Comparison of ENCODE assay signal across 15 mouse cellular contexts in genomic region chr13:59292905-59293304, GRCm38 (mm10).
DNase-seq lines count a peak whose midpoint lies in the region; ATAC-seq and TF ChIP-seq lines count a peak whose summit lies in the region.
"Had no signal": no experiment of that assay in that cellular context is flagged by ENCODE, and none has a peak within 500 bp of the region (broad histone marks: within the 10 kb centered on the region; RNA-seq: fewer than 3 reads in every experiment).

No protein-coding gene starts in this region.

- TF ChIP-seq POLR2A in MEL (IDR thresholded peaks at IDR 0.05; ENCODE audit: control insufficient read depth in 1 of 2, insufficient read depth in 1 of 2, low read depth in 1 of 2, low read length in 2 of 2, poor library complexity in 1 of 2) = no peak
- TF ChIP-seq POLR2A in kidney, adult 2 months (IDR thresholded peaks at IDR 0.05; ENCODE audit: low read depth, low read length) = no peak

- H3K4me3 ChIP-seq in midbrain, embryonic 11.5 days (ENCODE audit: low read depth, low read length) = no peak overlapping the region
- no peak overlapping the region for H3K4me3 ChIP-seq in midbrain, embryonic 16.5 days (ENCODE audit: low read depth, low read length)
- H3K4me3 ChIP-seq in MEL (ENCODE audit: control insufficient read depth in 1 of 2, insufficient read depth in 1 of 2, low read depth in 2 of 2, low read length in 2 of 2) = no peak overlapping the region
- H3K4me3 ChIP-seq in midbrain, embryonic 13.5 days (replicated peaks) = no peak overlapping the region
- H3K4me3 ChIP-seq in kidney, adult 2 months (ENCODE audit: insufficient read depth, low read depth, low read length) = no peak overlapping the region
- H3K4me3 ChIP-seq: forebrain, embryonic 13.5 days; liver, embryonic 13.5 days had no signal

- H3K79me2 ChIP-seq in MEL (ENCODE audit: control insufficient read depth, insufficient read depth, low read length, poor library complexity) = no peaks in the 10 kb centered on the region

- TF ChIP-seq EP300 in MEL (IDR thresholded peaks at IDR 0.05; ENCODE audit: low read depth in 1 of 2, low read length in 2 of 2) = no peak

- H3K9me3 ChIP-seq in midbrain, embryonic 11.5 days (ENCODE audit: control insufficient read depth, low read length) = no peaks in the 10 kb centered on the region
- H3K9me3 ChIP-seq in midbrain, embryonic 16.5 days (replicated peaks; ENCODE audit: control insufficient read depth, low read length, poor library complexity, severe bottlenecking) = no peaks in the 10 kb centered on the region
- no peaks in the 10 kb centered on the region for H3K9me3 ChIP-seq in MEL (replicated peaks; ENCODE audit: insufficient read depth, low read length)
- H3K9me3 ChIP-seq in midbrain, embryonic 13.5 days = no peaks in the 10 kb centered on the region
- H3K9me3 ChIP-seq: forebrain, embryonic 13.5 days; liver, embryonic 13.5 days had no signal

- no peak overlapping the region for H3K4me2 ChIP-seq in midbrain, embryonic 11.5 days
- no peak overlapping the region for H3K4me2 ChIP-seq in midbrain, embryonic 16.5 days (ENCODE audit: low read length)
- no peak overlapping the region for H3K4me2 ChIP-seq in midbrain, embryonic 13.5 days (replicated peaks)
- H3K4me2 ChIP-seq: forebrain, embryonic 13.5 days; heart, embryonic 11.5 days; liver, embryonic 13.5 days had no signal

- no peaks in the 10 kb centered on the region for H3K36me3 ChIP-seq in midbrain, embryonic 11.5 days (ENCODE audit: control insufficient read depth, insufficient read depth, low read length)
- no peaks in the 10 kb centered on the region for H3K36me3 ChIP-seq in midbrain, embryonic 16.5 days (ENCODE audit: control insufficient read depth, insufficient read depth, low read length)
- H3K36me3 ChIP-seq in MEL (ENCODE audit: control insufficient read depth in 1 of 2, insufficient read depth in 2 of 2, low read length in 2 of 2) = no peaks in the 10 kb centered on the region
- no peaks in the 10 kb centered on the region for H3K36me3 ChIP-seq in midbrain, embryonic 13.5 days
- no peaks in the 10 kb centered on the region for H3K36me3 ChIP-seq in kidney, adult 2 months (ENCODE audit: control insufficient read depth, insufficient read depth, low read length)
- H3K36me3 ChIP-seq: liver, embryonic 13.5 days had no signal

- 8% methylated on average over 5 of the region's 5 CpGs for WGBS in midbrain, embryonic 11.5 days
- 11% methylated on average over 5 of the region's 5 CpGs for WGBS in midbrain, embryonic 16.5 days
- 5% methylated on average over 5 of the region's 5 CpGs for WGBS in midbrain, embryonic 13.5 days
- 19% methylated on average over 5 of the region's 5 CpGs for WGBS in kidney, adult 2 months

- no peak for TF ChIP-seq CTCF in MEL (IDR thresholded peaks at IDR 0.05 in 2 of 3, conservative IDR thresholded peaks at IDR 0.05 in 1 of 3; ENCODE audit: control insufficient read depth in 1 of 3, insufficient read depth in 1 of 3, low read depth in 2 of 3, low read length in 3 of 3, poor library complexity in 1 of 3, severe bottlenecking in 1 of 3)
- no peak for TF ChIP-seq CTCF in kidney, adult 2 months (conservative IDR thresholded peaks at IDR 0.05; ENCODE audit: insufficient read depth, insufficient read length, low read depth, low read length)

- H3K27ac ChIP-seq in midbrain, embryonic 11.5 days (ENCODE audit: low read depth, low read length) = no peak overlapping the region
- H3K27ac ChIP-seq in midbrain, embryonic 16.5 days (ENCODE audit: low read length) = no peak overlapping the region
- H3K27ac ChIP-seq in MEL (ENCODE audit: control insufficient read depth, low read depth, low read length) = no peak overlapping the region
- H3K27ac ChIP-seq in midbrain, embryonic 13.5 days = no peak overlapping the region
- H3K27ac ChIP-seq in kidney, adult 2 months (ENCODE audit: insufficient read depth, low read depth, low read length) = no peak overlapping the region
- H3K27ac ChIP-seq: forebrain, embryonic 13.5 days; liver, embryonic 13.5 days had no signal

- peak; percentile 85 for DNase-seq in midbrain, embryonic 11.5 days (ENCODE audit: low spot score, missing footprints)
- DNase-seq in MEL (ENCODE audit: low read depth, low spot score) = peak; percentile 13
- peak; percentile 37 to 46 for DNase-seq in adrenal gland, postnatal 36 days
- DNase-seq in kidney, adult 2 months = no peak
- DNase-seq: cerebellum, adult 18-20 months; heart, postnatal 36 days; kidney, postnatal 10 days; liver, embryonic 13.5 days; lung, postnatal 10 days had no signal

- no peaks in the 10 kb centered on the region for H3K27me3 ChIP-seq in midbrain, embryonic 11.5 days (ENCODE audit: control insufficient read depth, insufficient read depth, low read length)
- H3K27me3 ChIP-seq in midbrain, embryonic 16.5 days (ENCODE audit: control insufficient read depth, insufficient read depth, low read depth, low read length) = no peaks in the 10 kb centered on the region
- H3K27me3 ChIP-seq in MEL (ENCODE audit: control insufficient read depth in 1 of 2, insufficient read depth in 2 of 2, low read length in 2 of 2) = no peaks in the 10 kb centered on the region
- no peaks in the 10 kb centered on the region for H3K27me3 ChIP-seq in midbrain, embryonic 13.5 days
- H3K27me3 ChIP-seq in kidney, adult 2 months (replicated peaks; ENCODE audit: control insufficient read depth, insufficient read depth, low read length) = no peaks in the 10 kb centered on the region
- H3K27me3 ChIP-seq: forebrain, embryonic 13.5 days; liver, embryonic 13.5 days had no signal

- TF ChIP-seq RAD21 in MEL (IDR thresholded peaks at IDR 0.05; ENCODE audit: low read depth, low read length) = no peak

- H3K9ac ChIP-seq in midbrain, embryonic 11.5 days (ENCODE audit: low read length) = no peak overlapping the region
- H3K9ac ChIP-seq in midbrain, embryonic 16.5 days (ENCODE audit: low read depth, low read length) = no peak overlapping the region
- no peak overlapping the region for H3K9ac ChIP-seq in MEL (ENCODE audit: control insufficient read depth, low read depth, low read length, poor library complexity, severe bottlenecking)
- H3K9ac ChIP-seq in midbrain, embryonic 13.5 days (replicated peaks) = 0 out of 2 replicates have a peak overlapping the region, but pooled peaks have one; percentile 36
- H3K9ac ChIP-seq: forebrain, embryonic 13.5 days; liver, embryonic 13.5 days had no signal

- ATAC-seq in midbrain, embryonic 11.5 days (ENCODE audit: low FRiP score) = no peak; the same call in 1 of the 2 replicates
- ATAC-seq in midbrain, embryonic 16.5 days = no peak
- ATAC-seq in midbrain, embryonic 13.5 days = no peak
- no peak for ATAC-seq in erythroid progenitor cell, adult 5-6 weeks (replicated peaks; ENCODE audit: low FRiP score, poor library complexity, severe bottlenecking)
- ATAC-seq: CD4-positive, CD25-positive, alpha-beta regulatory T cell, adult 4 months; forebrain, embryonic 13.5 days had no signal

- H3K4me1 ChIP-seq in midbrain, embryonic 11.5 days (ENCODE audit: control insufficient read depth, insufficient read depth, low read length) = peaks cover 8% of the 10 kb centered on the region
- 0 out of 2 replicates have a peak, but pooled peaks cover 4% of the 10 kb centered on the region for H3K4me1 ChIP-seq in midbrain, embryonic 16.5 days (ENCODE audit: control insufficient read depth, insufficient read depth, low read length)
- H3K4me1 ChIP-seq in MEL (ENCODE audit: control insufficient read depth in 1 of 2, insufficient read depth in 2 of 2, low read length in 2 of 2) = no peaks in the 10 kb centered on the region; a peak in 1 of 4 replicates
- peaks cover 8% of the 10 kb centered on the region for H3K4me1 ChIP-seq in midbrain, embryonic 13.5 days (replicated peaks)
- H3K4me1 ChIP-seq in kidney, adult 2 months (ENCODE audit: control insufficient read depth, insufficient read depth, low read length) = no peaks in the 10 kb centered on the region
- H3K4me1 ChIP-seq: liver, embryonic 13.5 days had no signal

TF ChIP-seq in MEL, 35 proteins besides CTCF, POLR2A, EP300 and RAD21:
- TF ChIP-seq TBP (IDR thresholded peaks at IDR 0.05; ENCODE audit: low read depth, low read length) (no peak), MXI1 (IDR thresholded peaks at IDR 0.05; ENCODE audit: low read depth, low read length) (no peak), CHD1 (IDR thresholded peaks at IDR 0.05; ENCODE audit: low read depth, low read length) (no peak), USF1 (IDR thresholded peaks at IDR 0.05; ENCODE audit: low read depth, low read length) (no peak), ETS1 (IDR thresholded peaks at IDR 0.05; ENCODE audit: low read depth, low read length) (peak; percentile 88), ELF1 (IDR thresholded peaks at IDR 0.05; ENCODE audit: low read depth, low read length) (no peak), USF2 (IDR thresholded peaks at IDR 0.05; ENCODE audit: borderline replicate concordance in 1 of 2, insufficient read depth in 1 of 2, low read depth in 1 of 2, low read length in 2 of 2) (no peak), MAX (IDR thresholded peaks at IDR 0.05; ENCODE audit: low read length) (no peak), NELFE (IDR thresholded peaks at IDR 0.05; ENCODE audit: low read depth, low read length) (no peak), GABPA (IDR thresholded peaks at IDR 0.05; ENCODE audit: low read depth, low read length) (no peak), MEF2A (IDR thresholded peaks at IDR 0.05; ENCODE audit: extremely low read depth, insufficient replicate concordance, low read depth, low read length, poor library complexity, severe bottlenecking) (no peak), MAFK (IDR thresholded peaks at IDR 0.05; ENCODE audit: borderline replicate concordance, low read depth, low read length) (peak; percentile 96), ZMIZ1 (IDR thresholded peaks at IDR 0.05; ENCODE audit: low read depth, low read length) (no peak), TCF12 (IDR thresholded peaks at IDR 0.05; ENCODE audit: low read depth, low read length) (no peak), CHD2 (IDR thresholded peaks at IDR 0.05; ENCODE audit: low read length) (no peak), BHLHE40 (IDR thresholded peaks at IDR 0.05; ENCODE audit: borderline replicate concordance, low read depth, low read length) (no peak), GATA1 (IDR thresholded peaks at IDR 0.05; ENCODE audit: low read depth, low read length) (peak; percentile 23; the same call in 1 of the 2 replicates), SMC3 (IDR thresholded peaks at IDR 0.05; ENCODE audit: low read depth, low read length) (no peak), SIN3A (IDR thresholded peaks at IDR 0.05; ENCODE audit: low read length) (no peak), JUND (IDR thresholded peaks at IDR 0.05; ENCODE audit: low read depth, low read length) (no peak), ZC3H11A (IDR thresholded peaks at IDR 0.05; ENCODE audit: low read depth, low read length) (no peak), NRF1 (IDR thresholded peaks at IDR 0.05; ENCODE audit: insufficient read depth, low read depth, low read length, poor library complexity, severe bottlenecking) (no peak), MYC (IDR thresholded peaks at IDR 0.05; ENCODE audit: low read depth, low read length) (no peak), MYB (IDR thresholded peaks at IDR 0.05; ENCODE audit: low read depth, low read length) (no peak), POLR2AphosphoS2 (IDR thresholded peaks at IDR 0.05; ENCODE audit: low read length) (no peak)
